Mouse (Mus musculus) 3T3-L1 (cell line): ENCODE results near the gene Cabp2.

ENCODE experiments used
- DNase-seq: peaks from one replicate; pipeline ENCODE4 v3.0.0-alpha.2; 2015; ENCODE audit warnings: low read depth, low spot score

The Cabp2 gene

GRCm38 (mm10) chr19:4122411-4123370 is 41.3 kb downstream of the Cabp2 start:
- peak; percentile 45 for DNase-seq

DNA sequence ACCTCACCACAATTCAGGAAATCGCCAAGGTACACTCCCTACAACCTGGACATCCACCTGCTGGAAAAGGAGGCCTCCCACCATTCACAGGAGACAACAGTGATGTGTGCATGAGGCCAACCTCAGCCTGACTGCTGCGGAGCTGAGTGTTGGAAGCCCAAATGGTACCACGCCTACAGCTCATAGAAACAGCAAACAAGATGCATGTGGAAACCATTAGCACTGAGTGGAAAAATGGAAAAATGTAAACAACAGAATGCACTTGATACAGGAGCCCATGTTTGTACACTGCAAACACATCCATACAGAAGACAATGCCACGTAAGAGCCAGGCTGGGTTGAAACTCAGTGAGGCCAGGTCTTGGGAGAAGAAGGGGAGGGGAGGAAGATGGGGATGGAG is 43.1 kb downstream of the Cabp2 start:
- no peak for DNase-seq

GRCm38 (mm10) chr19:4125268-4125667 is 43.9 kb downstream of the Cabp2 start:
- peak; percentile 51 for DNase-seq

DNA sequence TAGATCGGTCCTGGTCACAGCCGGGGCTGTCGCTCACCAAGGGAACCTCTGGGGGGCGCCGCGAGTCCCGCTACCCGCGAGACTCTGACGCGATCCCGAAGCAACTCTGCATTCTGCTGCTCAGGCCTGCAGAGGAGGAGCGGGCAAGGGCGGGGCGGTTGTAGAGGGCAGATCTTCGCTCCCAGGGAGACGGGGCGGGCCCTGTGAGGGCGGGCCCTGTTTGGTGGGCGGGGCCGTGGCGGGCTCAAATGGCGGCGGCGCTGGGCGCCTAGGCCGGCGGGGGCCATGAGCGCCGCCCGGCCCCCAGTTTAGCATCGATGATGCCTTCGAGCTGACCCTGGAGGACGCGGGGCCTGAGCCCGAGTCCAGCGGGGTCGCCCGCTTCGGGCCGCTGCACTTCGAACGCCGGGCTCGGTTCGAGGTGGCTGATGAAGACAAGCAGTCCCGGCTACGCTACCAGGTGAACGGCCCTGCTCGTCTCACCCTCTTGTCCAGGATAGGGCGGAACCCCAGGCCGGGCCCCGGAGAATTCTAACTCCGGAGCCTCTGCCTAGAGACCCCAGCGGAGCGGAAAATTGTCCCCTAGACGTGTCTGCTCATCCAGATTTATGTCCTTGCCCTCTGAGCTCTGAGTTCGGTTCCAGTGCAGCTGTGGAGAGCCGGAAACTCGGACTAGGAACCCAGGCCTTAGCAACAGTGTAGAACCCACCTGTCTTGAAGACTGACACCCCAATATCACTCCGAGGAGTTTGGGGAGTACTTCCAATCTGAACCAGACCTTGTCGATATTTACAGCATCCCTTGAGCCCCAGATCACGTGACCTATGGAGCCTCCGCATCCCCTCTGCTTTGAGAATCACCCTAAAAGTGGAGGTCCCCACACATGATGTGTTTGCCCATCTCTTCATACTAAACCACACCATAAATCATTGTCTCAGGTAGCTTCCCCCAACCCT is 44.6 kb downstream of the Cabp2 start, which contains the start of gene Aip:
Aip (minus strand) TSS at position 118 of the 956 bp plus-strand sequence.
- peak; percentile 99 for DNase-seq

DNA sequence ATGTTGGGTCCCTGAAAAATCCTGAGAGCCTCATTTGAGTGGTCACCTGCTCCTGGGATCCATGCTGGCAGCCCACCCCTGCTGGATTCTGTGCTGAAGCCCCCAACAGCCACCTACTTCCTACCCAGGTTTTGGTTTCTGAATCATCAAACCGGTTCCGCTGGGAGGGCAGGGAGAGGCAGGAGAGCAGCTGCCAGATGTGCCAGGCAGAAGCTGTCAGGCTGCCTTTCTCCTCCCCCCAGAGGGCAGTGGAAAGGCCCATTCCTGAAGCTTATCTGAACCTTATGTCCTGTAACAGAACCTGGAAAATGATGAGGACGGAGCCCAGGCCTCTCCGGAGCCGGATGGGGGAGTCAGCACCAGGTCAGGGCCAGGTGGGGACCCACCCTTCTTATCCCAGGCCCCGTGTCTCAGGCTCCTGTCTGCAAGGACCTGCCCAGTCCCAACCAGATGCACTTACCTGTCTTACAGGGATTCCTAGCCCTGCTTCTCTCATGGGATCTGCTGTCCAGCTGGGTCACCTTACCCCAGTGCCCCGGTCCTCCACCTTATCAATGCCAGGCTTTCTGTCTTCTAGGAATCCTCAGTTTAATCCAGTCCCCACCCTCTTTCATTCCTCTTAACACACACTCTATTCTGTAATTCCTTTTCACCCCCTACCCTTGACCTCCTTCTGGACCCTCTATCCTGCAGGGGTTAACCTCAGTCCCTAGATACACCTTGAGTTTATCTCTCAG is 45.5 kb downstream of the Cabp2 start:
- peak; percentile 71 for DNase-seq

- DNase-seq, result no peak
These were observed 48.1 kb downstream of the Cabp2 start for GRCm38 (mm10) chr19:4129462-4129861.

- peak; percentile 44 for DNase-seq
These were observed 48.7 kb downstream of the Cabp2 start for GRCm38 (mm10) chr19:4130106-4130505.

DNA sequence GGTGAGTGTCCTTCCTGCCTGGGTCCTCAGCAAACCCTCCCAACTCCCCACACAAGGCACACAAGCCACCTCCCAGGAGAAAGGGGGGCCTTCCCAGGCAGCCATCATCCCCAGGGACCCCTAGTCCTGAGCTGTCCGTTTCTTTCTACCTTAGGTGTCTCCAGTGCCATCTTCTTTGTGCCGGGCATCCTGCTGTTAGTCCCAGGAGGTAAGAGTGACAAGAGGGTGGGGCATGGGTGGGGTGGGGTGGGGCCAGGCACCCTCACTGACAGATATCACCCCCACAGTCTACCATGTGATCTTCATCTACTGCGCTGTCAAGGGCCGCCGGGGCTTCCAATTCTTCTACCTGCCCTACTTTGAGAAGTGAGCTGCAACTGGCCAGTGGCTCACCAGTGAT is 49.7 kb downstream of the Cabp2 start:
- DNase-seq, result no peak

- DNase-seq, result no peak
These were observed 50.4 kb downstream of the Cabp2 start for GRCm38 (mm10) chr19:4131768-4132167.

- no peak for DNase-seq
These were observed 53.0 kb downstream of the Cabp2 start for GRCm38 (mm10) chr19:4134354-4134753.

DNA sequence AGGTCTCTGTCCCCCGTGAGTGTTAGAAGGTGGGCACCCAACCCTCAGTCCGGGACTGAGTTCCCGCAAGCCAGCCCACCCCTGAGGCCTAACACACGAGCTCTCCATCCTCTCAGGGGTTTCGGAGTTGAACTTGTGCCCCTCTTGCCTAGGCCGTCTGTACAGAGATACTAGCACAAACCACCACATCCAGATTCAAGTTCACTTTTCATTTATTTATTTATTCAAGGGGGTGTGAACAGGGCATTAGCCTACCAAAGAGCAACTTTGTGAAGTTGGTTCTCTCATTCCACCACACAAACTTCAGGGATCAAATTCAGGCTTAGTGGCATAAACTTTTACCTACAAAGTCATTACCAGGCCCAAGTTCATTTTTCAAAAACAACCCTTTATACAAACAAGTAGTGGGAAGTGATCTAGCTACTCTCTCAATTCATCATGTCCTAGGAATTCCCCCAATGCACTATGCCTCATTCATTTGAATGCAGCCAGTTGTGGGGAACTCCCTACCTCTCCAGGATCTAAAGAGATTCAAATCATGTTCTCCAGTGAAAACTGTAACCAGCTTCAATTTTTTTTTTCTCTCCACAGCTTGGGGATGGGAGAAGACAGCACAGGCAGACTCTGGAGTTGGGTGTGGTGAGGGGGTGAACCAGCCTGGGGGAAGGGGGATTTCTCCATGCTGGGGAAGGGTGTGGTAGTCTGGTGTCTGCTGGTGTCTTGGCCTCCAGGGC is 54.0 kb downstream of the Cabp2 start:
- DNase-seq, result peak; percentile 67

GRCm38 (mm10) chr19:4135963-4136345 is 54.6 kb downstream of the Cabp2 start:
- DNase-seq, result peak; percentile 80

DNA sequence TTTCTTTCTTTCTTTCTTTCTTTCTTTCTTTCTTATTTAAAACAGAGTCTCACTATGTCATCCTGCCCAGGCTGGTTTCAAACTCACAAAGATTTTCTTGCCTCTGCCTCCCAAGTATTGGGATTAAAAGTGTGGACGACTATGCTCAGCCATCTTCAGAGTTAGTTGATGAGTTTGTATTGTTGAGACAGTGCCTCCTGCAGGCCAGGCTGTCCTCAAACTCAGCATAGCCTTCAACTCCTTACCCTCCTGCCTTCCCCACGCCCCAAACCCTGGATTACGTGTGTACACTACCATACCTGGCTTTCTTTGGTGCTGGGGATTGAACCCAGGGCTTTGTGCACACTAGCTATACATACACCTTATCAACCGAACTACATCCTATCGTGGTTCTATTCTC is 55.1 kb downstream of the Cabp2 start:
- peak; percentile 48 for DNase-seq
